8 mouse cellular contexts compared by ENCODE assay signal in genomic region chr9:32541223-32541901, GRCm38 (mm10). TPM values are rescaled to one million over a fixed set of nuclear protein-coding genes. Genes with fewer than 3 reads are reported as not detected.
DNase-seq lines count a peak whose midpoint lies in the region; ATAC-seq and TF ChIP-seq lines count a peak whose summit lies in the region.

No protein-coding gene starts in this region.

- no peaks in the 10 kb centered on the region for H3K9me3 ChIP-seq in forebrain, embryonic 15.5 days
- H3K9me3 ChIP-seq in hindbrain, postnatal 0 days (ENCODE audit: low read length): no peaks in the 10 kb centered on the region
- no peaks in the 10 kb centered on the region for H3K9me3 ChIP-seq in liver, embryonic 15.5 days (replicated peaks)

- H3K36me3 ChIP-seq in testis, adult 2 months (ENCODE audit: control insufficient read depth, insufficient read depth, low read length): no peaks in the 10 kb centered on the region
- no peaks in the 10 kb centered on the region for H3K36me3 ChIP-seq in forebrain, embryonic 15.5 days
- H3K36me3 ChIP-seq in hindbrain, postnatal 0 days (ENCODE audit: insufficient read depth, low read length): no peaks in the 10 kb centered on the region
- H3K36me3 ChIP-seq in liver, embryonic 15.5 days (replicated peaks): no peaks in the 10 kb centered on the region

- H3K27me3 ChIP-seq in testis, adult 2 months (ENCODE audit: control insufficient read depth, insufficient read depth, low read length): peaks cover 5% of the 10 kb centered on the region
- H3K27me3 ChIP-seq in forebrain, embryonic 15.5 days: peaks cover 79% of the 10 kb centered on the region
- H3K27me3 ChIP-seq in hindbrain, postnatal 0 days (ENCODE audit: insufficient read depth, low read length): peaks cover 47% of the 10 kb centered on the region
- peaks cover 79% of the 10 kb centered on the region for H3K27me3 ChIP-seq in liver, embryonic 15.5 days

- H3K9ac ChIP-seq in forebrain, embryonic 15.5 days (replicated peaks): peak overlapping the region; percentile 46
- peak overlapping the region; percentile 57 for H3K9ac ChIP-seq in hindbrain, postnatal 0 days (replicated peaks; ENCODE audit: low read length)
- peak overlapping the region; percentile 54 for H3K9ac ChIP-seq in liver, embryonic 15.5 days

- 2% methylated on average over 30 of the region's 30 CpGs for WGBS in forebrain, embryonic 15.5 days
- 1% methylated on average over 30 of the region's 30 CpGs for WGBS in hindbrain, postnatal 0 days
- WGBS in liver, embryonic 15.5 days (ENCODE audit: insufficient replicate concordance): under 1% methylated on average over 30 of the region's 30 CpGs

- H3K4me2 ChIP-seq in forebrain, embryonic 15.5 days (replicated peaks): peak overlapping the region; percentile 90
- peak overlapping the region; percentile 88 for H3K4me2 ChIP-seq in hindbrain, postnatal 0 days (ENCODE audit: low read depth, low read length)
- peak overlapping the region; percentile 73 for H3K4me2 ChIP-seq in liver, embryonic 15.5 days

- no peak for TF ChIP-seq POLR2A in testis, adult 2 months (IDR thresholded peaks at IDR 0.05; ENCODE audit: control insufficient read depth, low read depth, low read length)

- peaks cover 12% of the 10 kb centered on the region for H3K4me1 ChIP-seq in testis, adult 2 months (ENCODE audit: control insufficient read depth, insufficient read depth, low read length)
- H3K4me1 ChIP-seq in forebrain, embryonic 15.5 days: peaks cover 44% of the 10 kb centered on the region
- peaks cover 16% of the 10 kb centered on the region; the same call in 1 of the 2 replicates for H3K4me1 ChIP-seq in hindbrain, postnatal 0 days (ENCODE audit: insufficient read depth, low read length)
- H3K4me1 ChIP-seq in liver, embryonic 15.5 days (replicated peaks): peaks cover 39% of the 10 kb centered on the region

- DNase-seq in testis, postnatal 10 days (ENCODE audit: low spot score): no peak
- DNase-seq in hindbrain, postnatal 0 days (ENCODE audit: low spot score): no peak
- DNase-seq in neural tube, embryonic 10.5 days (ENCODE audit: extremely low spot score, low spot score): peak; percentile 69
- no peak for DNase-seq in layer of hippocampus, postnatal 36 days
- no peak for DNase-seq in left cerebral cortex, adult 9 months (ENCODE audit: low spot score in 2 of 2)

- TF ChIP-seq CTCF in testis, adult 2 months (IDR thresholded peaks at IDR 0.05; ENCODE audit: control insufficient read depth, insufficient read depth, insufficient replicate concordance, low read depth, low read length): no peak
- TF ChIP-seq CTCF in hindbrain, postnatal 0 days (IDR thresholded peaks at IDR 0.05; ENCODE audit: low read depth): no peak

- H3K4me3 ChIP-seq in testis, adult 2 months (ENCODE audit: control insufficient read depth, low read depth, low read length): peak overlapping the region; percentile 37
- H3K4me3 ChIP-seq in forebrain, embryonic 15.5 days: peak overlapping the region; percentile 49
- peak overlapping the region; percentile 50 for H3K4me3 ChIP-seq in hindbrain, postnatal 0 days (ENCODE audit: low read length)
- peak overlapping the region; percentile 62 for H3K4me3 ChIP-seq in liver, embryonic 15.5 days (replicated peaks)

- no peak for ATAC-seq in forebrain, embryonic 15.5 days (replicated peaks)
- ATAC-seq in hindbrain, postnatal 0 days: no peak
- ATAC-seq in liver, embryonic 15.5 days (ENCODE audit: insufficient read depth): no peak; the same call in 1 of the 2 replicates

- no peak overlapping the region; the same call in 1 of the 2 replicates for H3K27ac ChIP-seq in testis, adult 2 months (ENCODE audit: control insufficient read depth, insufficient read depth, low read depth, low read length)
- 0 out of 2 replicates have a peak overlapping the region, but pooled peaks have one; percentile 32 for H3K27ac ChIP-seq in forebrain, embryonic 15.5 days (replicated peaks)
- H3K27ac ChIP-seq in hindbrain, postnatal 0 days: peak overlapping the region; percentile 62; the same call in 1 of the 2 replicates
- H3K27ac ChIP-seq in liver, embryonic 15.5 days (replicated peaks): peak overlapping the region; percentile 74

RNA-seq across cellular contexts. Expression of gene Fli1, which starts 1.3 kb away (rescaled TPM):
- polyA plus RNA-seq in testis, adult 2 months (2012; rRNA removed): 0.47 and 0.51 TPM in 2 replicates
- polyA plus RNA-seq in forebrain, embryonic 15.5 days (2015; fragmentation: Nextera tagmentation; extraction: Ambion mirVana): 6.1 and 6.2 TPM in 2 replicates
- 6.9 and 10.8 TPM in 2 replicates for total RNA-seq in hindbrain, postnatal 0 days (2014; rRNA removed)
- 5.6 and 6.7 TPM in 2 replicates for polyA plus RNA-seq in hindbrain, postnatal 0 days (2015; fragmentation: Nextera tagmentation; extraction: Ambion mirVana)
- 8.1 and 9.1 TPM in 2 replicates for polyA plus RNA-seq in liver, embryonic 15.5 days (2015; fragmentation: Nextera tagmentation; extraction: Ambion mirVana)
- total RNA-seq in layer of hippocampus, postnatal 36 days (2021): 1 to 10 TPM; 5.4 to 6.3 TPM
